Mouse (Mus musculus): ENCODE measurements around the gene Car5a. TPM values are rescaled to one million over a fixed set of nuclear protein-coding genes. Genes with fewer than 3 reads are reported as not detected.
A peak's percentile ranks its signal among the peaks of the same experiment; 100 is the strongest.

The Car5a gene
- polyA plus RNA-seq, 1 experiment from 2014 or later: 0.14 TPM

GRCm38 (mm10) chr8:121977819-121978590, 33.3 kb upstream of the Car5a start:
- no peak overlapping the region for H3K27ac ChIP-seq (ENCODE audit: low read depth, low read length)
- H3K4me3 ChIP-seq (ENCODE audit: low read depth, low read length): no peak overlapping the region
- H3K4me2 ChIP-seq: no peak overlapping the region
- no peak overlapping the region for H3K9ac ChIP-seq (ENCODE audit: low read length)
- DNase-seq (ENCODE audit: low spot score, missing footprints) (peak; percentile 89), ATAC-seq (ENCODE audit: low FRiP score) (no peak)
- H3K27me3 ChIP-seq (ENCODE audit: control insufficient read depth, insufficient read depth, low read length): no peaks in the 10 kb centered on the region
- H3K9me3 ChIP-seq (ENCODE audit: control insufficient read depth, low read length): no peaks in the 10 kb centered on the region
- 72% methylated on average over 8 of the region's 8 CpGs for WGBS
- no peaks in the 10 kb centered on the region for H3K4me1 ChIP-seq (ENCODE audit: control insufficient read depth, insufficient read depth, low read length)
- peaks cover 15% of the 10 kb centered on the region for H3K36me3 ChIP-seq (ENCODE audit: control insufficient read depth, insufficient read depth, low read length)

DNA sequence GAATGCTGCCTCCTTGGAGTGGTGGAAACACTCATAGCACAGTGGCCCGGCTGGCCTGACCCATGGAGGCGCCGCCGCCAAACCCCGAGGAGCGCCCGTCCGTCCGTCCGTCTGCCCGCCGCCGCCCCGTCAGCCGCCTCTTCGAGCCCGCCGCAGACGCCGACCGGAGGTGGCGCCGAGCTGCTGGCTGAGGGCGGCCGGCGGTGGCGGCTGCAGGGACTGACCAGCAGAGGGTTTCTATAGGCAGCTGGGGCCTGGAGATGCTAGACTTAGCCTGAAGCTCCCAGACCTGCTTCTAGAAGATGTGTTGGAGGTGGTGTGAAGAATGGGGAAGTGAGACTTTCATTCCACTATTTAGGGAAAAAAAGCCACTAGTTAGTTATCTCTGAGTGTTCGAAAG, 29.2 kb upstream of the Car5a start:
- no peaks in the 10 kb centered on the region for H3K9me3 ChIP-seq (ENCODE audit: control insufficient read depth, low read length)
- ATAC-seq (ENCODE audit: low FRiP score) (no peak), DNase-seq (ENCODE audit: low spot score, missing footprints) (no peak)
- 94% methylated on average over 28 of the region's 28 CpGs for WGBS
- no peak overlapping the region for H3K4me3 ChIP-seq (ENCODE audit: low read depth, low read length)
- H3K4me1 ChIP-seq (ENCODE audit: control insufficient read depth, insufficient read depth, low read length): peaks cover 3% of the 10 kb centered on the region; the same call in 1 of the 2 replicates
- H3K4me2 ChIP-seq: no peak overlapping the region
- H3K27me3 ChIP-seq (ENCODE audit: control insufficient read depth, insufficient read depth, low read length): no peaks in the 10 kb centered on the region
- H3K27ac ChIP-seq (ENCODE audit: low read depth, low read length): no peak overlapping the region
- H3K9ac ChIP-seq (ENCODE audit: low read length): no peak overlapping the region
- peaks cover 12% of the 10 kb centered on the region for H3K36me3 ChIP-seq (ENCODE audit: control insufficient read depth, insufficient read depth, low read length)

- WGBS: 76% methylated on average over 17 of the region's 17 CpGs
- Histone ChIP-seq H3K4me3 (ENCODE audit: low read depth, low read length) (no peak overlapping the region), H3K36me3 (ENCODE audit: control insufficient read depth, insufficient read depth, low read length) (peaks cover 10% of the 10 kb centered on the region), H3K9ac (ENCODE audit: low read length) (no peak overlapping the region), H3K27me3 (ENCODE audit: control insufficient read depth, insufficient read depth, low read length) (no peaks in the 10 kb centered on the region), H3K4me1 (ENCODE audit: control insufficient read depth, insufficient read depth, low read length) (peaks cover 17% of the 10 kb centered on the region), H3K9me3 (ENCODE audit: control insufficient read depth, low read length) (no peaks in the 10 kb centered on the region), H3K4me2 (no peak overlapping the region), H3K27ac (ENCODE audit: low read depth, low read length) (no peak overlapping the region)
- DNase-seq (ENCODE audit: low spot score, missing footprints) (no peak), ATAC-seq (ENCODE audit: low FRiP score) (no peak)
These were observed 26.9 kb upstream of the Car5a start for GRCm38 (mm10) chr8:121971488-121972058.

DNA sequence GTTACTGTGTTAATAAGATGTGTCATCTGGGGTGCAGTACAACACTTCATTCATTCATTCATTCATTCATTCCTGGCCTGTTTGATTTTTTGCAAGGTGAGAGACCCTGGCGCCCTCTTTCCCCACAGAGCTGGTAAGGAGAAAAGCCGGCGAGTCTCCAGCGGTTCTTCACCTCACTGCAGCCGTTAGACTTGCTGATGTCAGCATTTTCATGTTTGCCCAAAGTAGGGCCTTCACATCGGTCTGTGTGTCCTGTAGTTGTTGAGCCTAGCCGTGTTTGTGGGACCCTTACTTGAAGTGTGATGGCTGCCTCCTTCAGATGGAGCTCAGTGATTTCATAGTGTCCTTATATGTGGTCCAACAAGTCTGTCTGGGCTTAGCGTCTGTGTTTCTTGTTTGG, 25.5 kb upstream of the Car5a start:
- Histone ChIP-seq H3K9me3 (ENCODE audit: control insufficient read depth, low read length) (no peaks in the 10 kb centered on the region), H3K4me3 (ENCODE audit: low read depth, low read length) (no peak overlapping the region), H3K27me3 (ENCODE audit: control insufficient read depth, insufficient read depth, low read length) (no peaks in the 10 kb centered on the region), H3K4me2 (no peak overlapping the region), H3K36me3 (ENCODE audit: control insufficient read depth, insufficient read depth, low read length) (peaks cover 3% of the 10 kb centered on the region), H3K27ac (ENCODE audit: low read depth, low read length) (no peak overlapping the region), H3K4me1 (ENCODE audit: control insufficient read depth, insufficient read depth, low read length) (peaks cover 20% of the 10 kb centered on the region), H3K9ac (ENCODE audit: low read length) (no peak overlapping the region)
- ATAC-seq (ENCODE audit: low FRiP score) (no peak), DNase-seq (ENCODE audit: low spot score, missing footprints) (no peak)
- 88% methylated on average over 8 of the region's 8 CpGs for WGBS

GRCm38 (mm10) chr8:121968542-121968941, 23.8 kb upstream of the Car5a start:
- Histone ChIP-seq H3K9ac (ENCODE audit: low read length) (no peak overlapping the region), H3K27me3 (ENCODE audit: control insufficient read depth, insufficient read depth, low read length) (no peaks in the 10 kb centered on the region), H3K9me3 (ENCODE audit: control insufficient read depth, low read length) (no peaks in the 10 kb centered on the region), H3K36me3 (ENCODE audit: control insufficient read depth, insufficient read depth, low read length) (no peaks in the 10 kb centered on the region), H3K27ac (ENCODE audit: low read depth, low read length) (no peak overlapping the region), H3K4me3 (ENCODE audit: low read depth, low read length) (no peak overlapping the region), H3K4me2 (no peak overlapping the region), H3K4me1 (ENCODE audit: control insufficient read depth, insufficient read depth, low read length) (peaks cover 20% of the 10 kb centered on the region)
- DNase-seq (ENCODE audit: low spot score, missing footprints) (no peak), ATAC-seq (ENCODE audit: low FRiP score) (no peak)
- 91% methylated on average over 4 of the region's 4 CpGs for WGBS

DNA sequence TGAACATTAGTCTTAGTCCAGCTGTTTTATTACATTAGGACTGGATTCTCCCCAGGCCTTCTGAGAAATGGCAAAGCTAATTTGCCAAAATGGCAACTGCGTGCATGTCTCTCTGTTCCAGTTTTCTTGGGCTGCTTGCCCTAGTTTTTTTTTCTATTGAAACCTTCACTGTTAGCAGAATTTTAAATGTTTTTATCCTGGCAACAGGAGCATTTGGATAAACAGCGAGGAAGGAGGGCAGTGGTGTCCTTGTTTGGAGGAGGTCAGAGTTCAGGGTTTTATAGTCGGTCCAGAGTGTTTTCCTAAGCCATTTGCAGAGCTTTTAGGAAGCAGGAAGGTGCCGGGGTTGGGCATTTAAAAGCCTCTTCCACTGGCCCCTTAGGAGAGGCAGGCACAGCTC, 23.3 kb upstream of the Car5a start:
- WGBS: 41% methylated on average over 4 of the region's 4 CpGs
- Histone ChIP-seq H3K27ac (ENCODE audit: low read depth, low read length) (no peak overlapping the region), H3K4me3 (ENCODE audit: low read depth, low read length) (no peak overlapping the region), H3K9ac (ENCODE audit: low read length) (no peak overlapping the region), H3K27me3 (ENCODE audit: control insufficient read depth, insufficient read depth, low read length) (no peaks in the 10 kb centered on the region), H3K36me3 (ENCODE audit: control insufficient read depth, insufficient read depth, low read length) (no peaks in the 10 kb centered on the region), H3K4me1 (ENCODE audit: control insufficient read depth, insufficient read depth, low read length) (peaks cover 20% of the 10 kb centered on the region), H3K9me3 (ENCODE audit: control insufficient read depth, low read length) (no peaks in the 10 kb centered on the region), H3K4me2 (no peak overlapping the region)
- DNase-seq (ENCODE audit: low spot score, missing footprints): no peak
- ATAC-seq (ENCODE audit: low FRiP score): no peak

DNA sequence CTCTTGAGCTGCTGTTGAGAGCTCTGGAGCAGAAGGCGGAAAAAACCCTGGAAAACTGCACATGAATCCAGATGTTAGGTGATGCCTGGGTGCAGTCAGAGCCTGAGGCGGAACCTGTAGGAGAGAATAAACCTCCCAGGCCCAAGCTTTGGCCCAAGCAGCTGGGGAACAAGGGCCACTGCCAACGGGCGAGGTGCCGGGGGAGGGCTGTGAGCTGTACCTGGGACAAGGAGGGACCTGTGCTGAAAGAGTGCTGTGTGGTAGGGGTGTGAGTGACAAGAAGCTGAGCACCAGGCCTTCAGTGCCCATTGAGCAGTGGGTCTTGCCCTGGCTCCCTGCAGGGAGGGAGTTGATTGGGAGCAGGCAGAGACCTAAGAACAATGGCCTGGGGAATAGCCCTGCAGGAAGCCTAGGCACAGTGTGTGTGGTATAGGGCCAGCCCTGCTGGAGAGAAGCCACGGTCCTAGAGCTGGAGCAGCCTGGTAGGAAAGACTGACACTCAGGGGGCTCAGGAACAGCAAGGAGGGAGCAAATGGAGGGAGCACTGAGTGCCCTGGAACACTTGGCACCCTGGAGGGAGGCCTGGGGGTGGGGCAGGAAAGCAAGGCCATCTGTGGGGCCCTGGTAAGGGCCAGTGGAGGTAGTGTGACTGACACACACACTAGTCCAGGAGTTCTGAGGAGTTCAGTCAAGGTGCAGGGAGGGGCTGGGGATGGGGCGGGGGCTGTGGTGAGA, 22.2 kb upstream of the Car5a start:
- Histone ChIP-seq H3K4me3 (ENCODE audit: low read depth, low read length) (no peak overlapping the region), H3K27ac (ENCODE audit: low read depth, low read length) (no peak overlapping the region), H3K36me3 (ENCODE audit: control insufficient read depth, insufficient read depth, low read length) (no peaks in the 10 kb centered on the region), H3K4me1 (ENCODE audit: control insufficient read depth, insufficient read depth, low read length) (peaks cover 20% of the 10 kb centered on the region), H3K27me3 (ENCODE audit: control insufficient read depth, insufficient read depth, low read length) (no peaks in the 10 kb centered on the region), H3K9me3 (ENCODE audit: control insufficient read depth, low read length) (no peaks in the 10 kb centered on the region), H3K4me2 (no peak overlapping the region), H3K9ac (ENCODE audit: low read length) (peak overlapping the region; percentile 17; the same call in 1 of the 2 replicates)
- 42% methylated on average over 7 of the region's 7 CpGs for WGBS
- ATAC-seq (ENCODE audit: low FRiP score): peak; percentile 46
- DNase-seq (ENCODE audit: low spot score, missing footprints): no peak

- DNase-seq (ENCODE audit: low spot score, missing footprints) (no peak), ATAC-seq (ENCODE audit: low FRiP score) (no peak)
- Histone ChIP-seq H3K9me3 (ENCODE audit: control insufficient read depth, low read length) (no peaks in the 10 kb centered on the region), H3K27me3 (ENCODE audit: control insufficient read depth, insufficient read depth, low read length) (no peaks in the 10 kb centered on the region), H3K9ac (ENCODE audit: low read length) (no peak overlapping the region), H3K36me3 (ENCODE audit: control insufficient read depth, insufficient read depth, low read length) (no peaks in the 10 kb centered on the region), H3K4me2 (no peak overlapping the region), H3K4me3 (ENCODE audit: low read depth, low read length) (no peak overlapping the region), H3K27ac (ENCODE audit: low read depth, low read length) (no peak overlapping the region), H3K4me1 (ENCODE audit: control insufficient read depth, insufficient read depth, low read length) (peaks cover 20% of the 10 kb centered on the region)
- 79% methylated on average over 5 of the region's 5 CpGs for WGBS
These were observed 21.4 kb upstream of the Car5a start for GRCm38 (mm10) chr8:121966110-121966509.
